Mouse (Mus musculus) B cell, adult 2 months (primary cell): ENCODE data around the gene Ddx6.
"Not testable (repeated sequence)": the region's sequence is repeated elsewhere in the genome, so short reads cannot be mapped to it uniquely, and the experiment has no call there.

Source experiments
- DNase-seq, 2 experiments: peaks; one replicate each; pipeline ENCODE4 v3.0.0; 2022

Gene Ddx6

DNA sequence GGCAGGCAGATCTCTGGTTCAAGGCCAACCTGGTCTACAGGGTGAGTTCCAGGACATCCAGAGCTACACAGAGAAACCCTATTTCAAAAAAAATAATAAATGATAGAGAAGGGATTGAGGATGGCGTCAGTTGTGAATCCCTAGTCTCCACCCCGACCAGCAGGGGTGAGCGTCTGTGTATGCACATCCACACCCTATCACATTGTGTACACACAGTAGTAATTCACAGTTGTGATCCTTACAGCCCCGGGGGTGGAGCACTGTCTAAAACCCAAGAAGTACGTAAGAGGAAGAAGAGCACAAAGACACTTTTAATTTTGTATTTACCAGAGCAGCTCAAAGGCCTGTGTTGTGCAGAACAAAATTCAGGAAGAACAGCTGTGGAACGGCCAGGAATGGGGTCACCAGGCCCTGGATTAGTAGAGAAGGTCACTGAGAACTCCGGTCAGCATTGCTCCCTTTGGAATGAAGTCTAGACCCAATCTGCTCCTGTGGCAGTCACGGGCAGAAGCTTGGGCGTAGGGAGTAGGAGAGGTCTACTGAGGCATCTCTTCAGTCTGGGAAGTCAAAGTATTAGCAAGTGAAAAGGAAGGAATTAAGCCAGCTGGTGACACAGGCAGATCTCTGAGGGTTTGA is 9.7 kb upstream of the Ddx6 start:
- DNase-seq = no peak

DNA sequence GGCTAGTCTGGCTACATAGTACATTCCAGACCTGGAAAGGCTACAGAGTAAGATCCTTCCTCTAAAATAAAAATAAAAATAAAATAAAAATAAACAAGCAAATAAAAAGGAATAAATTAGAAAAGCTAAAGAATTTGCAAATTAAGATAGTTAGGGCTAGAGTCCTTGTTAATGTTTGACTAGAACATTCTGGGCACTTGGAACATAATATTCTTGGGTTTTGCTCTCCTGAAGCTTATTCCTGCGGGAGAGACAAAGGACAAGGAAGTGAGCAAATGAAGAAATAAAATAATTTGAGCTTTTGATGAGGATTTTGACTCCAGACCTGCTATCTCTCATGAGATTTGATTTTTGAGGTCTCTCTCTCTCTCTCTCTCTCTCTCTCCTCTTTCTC is 9.2 kb upstream of the Ddx6 start:
- no peak for DNase-seq

DNA sequence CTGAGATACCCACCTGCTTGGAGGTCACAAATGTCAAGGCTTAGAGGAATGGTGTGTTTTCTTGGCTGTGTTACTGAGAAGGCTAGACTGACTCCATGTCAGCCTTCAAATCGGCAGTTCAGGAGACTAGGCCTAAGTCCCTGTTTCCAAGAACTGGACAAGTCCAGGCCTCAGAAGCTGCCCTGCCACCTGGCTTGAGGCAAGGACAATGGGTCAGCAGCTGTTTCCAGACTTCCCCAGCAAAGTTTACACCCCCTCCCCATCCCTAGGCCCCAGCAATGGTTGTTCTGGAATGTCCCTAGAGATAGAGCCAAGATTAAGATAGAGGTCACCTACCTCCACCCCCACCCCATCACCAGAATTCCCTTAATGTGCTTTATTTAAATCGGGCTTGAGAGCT is 7.0 kb upstream of the Ddx6 start:
- no peak for DNase-seq

DNA sequence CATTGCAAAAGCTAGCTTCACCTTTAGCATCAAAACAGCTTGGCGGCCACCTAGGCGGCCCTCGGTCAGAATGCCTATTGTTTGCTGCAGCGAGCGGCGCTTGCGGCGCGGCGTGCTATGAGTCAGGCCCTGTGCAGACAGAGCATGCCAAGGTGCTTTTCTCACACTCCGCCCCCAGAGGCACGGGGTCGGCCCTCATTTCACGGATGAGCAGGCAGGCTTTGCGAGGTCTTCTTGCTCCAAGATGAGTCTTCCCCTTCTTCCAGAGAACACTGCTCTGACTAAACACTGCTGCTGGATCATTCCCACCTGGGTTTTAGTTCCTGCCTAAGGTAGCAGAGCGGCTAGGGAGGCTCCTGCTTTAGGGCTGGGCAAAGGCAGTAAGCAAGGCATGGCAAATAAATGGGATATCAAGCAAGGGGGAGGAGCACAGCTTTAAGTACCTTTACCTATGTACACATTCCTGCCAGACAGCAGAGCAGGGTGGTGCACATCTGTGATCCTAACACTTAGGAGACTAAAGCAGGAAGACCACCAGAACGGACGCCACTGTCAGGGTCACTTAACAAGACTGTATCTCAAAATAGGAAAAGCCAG is 5.7 kb upstream of the Ddx6 start:
- no peak for DNase-seq

DNA sequence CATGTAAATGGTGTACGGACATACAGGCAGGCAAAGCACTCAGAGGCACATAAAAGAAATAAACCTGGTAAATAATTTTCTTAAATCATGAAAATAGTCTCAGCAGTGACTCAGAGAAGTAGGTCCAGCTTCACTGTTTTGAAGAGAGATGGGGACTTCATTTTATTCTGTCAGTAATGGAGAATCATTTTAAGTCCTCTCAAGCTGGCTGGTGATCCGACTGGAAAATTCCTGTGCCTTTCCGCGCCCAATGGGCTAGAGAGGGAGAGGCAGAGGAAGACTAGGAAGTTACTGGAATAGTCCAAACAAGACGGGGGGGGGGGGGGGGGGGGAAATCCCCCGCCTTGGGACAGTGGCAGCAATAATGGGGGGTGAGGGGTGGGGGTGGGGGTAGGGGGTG is 5.1 kb upstream of the Ddx6 start:
- DNase-seq = no peak

DNA sequence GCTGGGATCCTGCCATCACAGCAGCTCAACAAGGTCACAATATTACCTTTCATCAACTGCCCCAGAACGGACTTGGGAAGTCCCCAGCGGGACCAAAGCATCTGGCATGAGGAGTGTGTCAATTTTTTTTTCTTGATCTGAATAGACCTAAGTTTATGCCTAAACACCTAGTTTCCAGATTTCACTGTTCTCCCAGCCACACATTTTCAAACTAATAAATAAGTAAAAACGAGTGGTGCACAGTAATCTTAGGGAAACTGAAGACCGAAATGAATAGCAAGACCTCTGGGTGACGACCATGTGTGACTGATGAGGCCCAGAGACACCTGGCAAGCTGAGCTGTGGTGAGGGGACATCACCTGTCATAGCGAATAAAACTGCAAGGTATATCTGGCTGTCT is 3.9 kb upstream of the Ddx6 start:
- no peak for DNase-seq

DNA sequence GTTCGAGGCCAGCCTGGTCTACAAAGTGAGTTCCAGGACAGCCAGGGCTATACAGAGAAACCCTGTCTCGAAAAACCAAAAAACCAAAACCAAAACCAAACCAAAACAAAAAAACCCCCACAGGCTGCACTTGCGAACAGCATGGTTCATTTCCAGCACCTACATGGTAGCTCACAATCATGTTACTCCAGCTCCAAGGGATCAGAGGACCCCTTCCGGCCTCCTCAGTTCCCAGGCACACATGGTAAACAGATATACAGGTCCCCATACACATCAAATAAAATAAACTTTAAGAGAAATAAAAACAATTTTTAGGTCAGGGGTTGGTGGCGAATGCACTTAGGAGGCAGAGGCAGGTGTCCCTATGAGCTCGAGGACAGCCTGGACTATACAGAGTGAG is 1.9 kb upstream of the Ddx6 start:
- DNase-seq = peak; percentile 54 to 57

DNA sequence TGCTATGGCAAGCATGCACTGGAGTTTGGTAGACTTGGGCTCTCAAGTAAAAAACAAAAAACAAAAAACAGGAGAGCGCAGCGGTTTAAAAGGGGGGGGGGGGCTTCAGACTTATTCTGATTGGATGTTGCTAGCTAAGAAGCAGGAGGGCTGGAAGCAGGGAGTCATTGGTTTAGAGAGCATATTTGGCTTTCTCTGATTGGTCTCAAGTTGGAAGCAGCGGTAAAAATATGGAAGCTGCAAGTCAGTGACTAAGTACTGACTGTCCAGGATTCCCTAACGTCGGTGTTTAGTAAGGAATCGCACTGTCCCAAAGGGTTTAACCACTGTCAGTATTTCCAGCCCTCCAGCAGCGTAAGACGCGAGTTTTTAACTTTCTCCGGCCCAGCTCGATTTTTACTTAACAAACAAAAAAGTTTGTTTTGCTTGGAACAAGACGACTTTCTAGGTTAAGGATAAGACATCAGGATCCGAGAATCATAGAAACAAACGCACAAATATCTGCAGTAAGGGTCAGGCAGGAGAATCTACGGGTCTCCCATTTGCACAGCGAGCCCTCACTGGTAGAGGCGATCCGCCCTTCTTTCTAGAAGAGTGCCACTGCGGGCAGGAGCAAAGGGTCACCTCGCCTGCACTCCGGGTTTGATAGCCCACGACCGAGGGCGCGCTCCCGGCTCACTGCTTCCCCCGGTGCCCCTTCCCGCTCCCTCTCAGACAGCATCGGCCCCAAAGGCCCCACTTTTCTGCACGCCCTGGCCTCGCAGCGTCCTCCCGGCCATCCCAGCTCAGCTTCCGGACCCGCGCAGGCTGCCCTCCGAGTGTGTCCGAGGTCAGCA is 1.0 kb upstream of the Ddx6 start:
- peak; percentile 51 to 55 for DNase-seq

DNA sequence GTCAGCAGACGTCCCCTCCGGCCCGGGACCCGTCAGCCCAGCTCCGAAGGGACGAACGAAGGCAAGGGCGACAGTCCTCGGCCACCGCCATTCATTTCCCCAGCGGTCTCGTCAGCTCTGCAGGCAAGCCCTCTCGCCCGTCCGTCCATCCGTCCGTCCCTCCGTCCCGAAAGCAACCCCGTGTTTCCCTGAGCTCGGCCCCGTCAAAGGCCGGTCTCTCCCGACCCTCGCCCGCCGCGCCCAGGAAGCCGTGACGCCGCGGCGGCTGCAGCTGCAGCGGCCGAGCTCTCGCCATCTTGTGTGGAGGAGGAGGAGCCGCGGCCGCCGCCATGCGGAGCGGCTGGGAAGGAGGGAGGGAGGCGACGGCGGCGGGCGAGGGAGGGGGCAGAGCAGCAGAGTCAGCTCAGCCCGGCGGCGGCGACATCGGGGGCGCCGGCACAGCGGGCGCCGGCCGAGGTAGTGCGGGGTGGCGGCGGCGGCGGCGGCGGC is 358 bp upstream of the Ddx6 start:
- DNase-seq = peak; percentile 87 to 89

DNA sequence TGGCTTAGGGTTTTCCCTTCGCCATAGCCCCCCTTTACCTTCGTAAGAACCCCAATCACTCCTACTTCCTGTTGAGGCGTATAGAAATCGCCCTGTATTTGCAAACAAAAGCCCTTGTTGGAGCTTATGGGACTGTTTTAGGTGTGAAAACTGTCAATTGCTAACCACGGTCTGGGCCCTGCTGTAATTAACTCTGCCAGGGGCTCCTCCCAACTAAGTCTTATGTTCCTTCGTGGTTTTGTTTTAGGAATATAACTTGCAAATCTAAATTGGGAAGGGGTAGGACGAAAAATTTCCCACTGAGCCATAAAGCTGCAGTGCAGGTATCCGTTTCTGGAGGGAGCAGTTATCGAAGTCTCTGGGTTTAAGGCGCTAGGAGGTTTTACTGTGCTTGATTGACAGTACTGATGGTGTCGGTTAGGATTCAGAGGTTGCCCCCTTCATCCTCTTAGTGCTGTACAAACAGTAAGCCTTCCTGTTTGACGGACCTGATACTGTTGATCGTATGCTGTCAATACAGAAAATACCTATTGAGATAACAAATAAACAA is 999 bp downstream of the Ddx6 start:
- peak in 1 of 2 experiments; percentile 48 for DNase-seq

DNA sequence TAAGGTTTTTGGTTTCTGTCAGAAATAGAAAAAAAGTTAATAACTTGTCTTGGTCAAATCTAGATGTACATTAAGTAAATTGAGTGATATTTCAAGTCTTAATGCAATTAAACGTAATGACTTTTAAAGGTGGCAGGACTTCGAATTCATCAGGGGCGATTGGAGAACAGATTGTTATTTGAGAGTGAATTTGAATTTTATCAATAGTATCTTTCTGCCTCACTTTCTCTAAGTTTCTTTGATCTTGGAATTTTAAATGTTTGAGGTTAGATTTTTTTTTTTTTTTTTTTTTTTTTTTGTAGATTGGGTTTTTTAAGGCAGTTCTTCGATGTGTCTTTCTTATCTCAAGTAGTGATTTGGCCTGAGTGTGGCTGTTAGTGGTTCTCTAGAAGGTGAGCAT is 2.0 kb downstream of the Ddx6 start:
- no peak for DNase-seq

DNA sequence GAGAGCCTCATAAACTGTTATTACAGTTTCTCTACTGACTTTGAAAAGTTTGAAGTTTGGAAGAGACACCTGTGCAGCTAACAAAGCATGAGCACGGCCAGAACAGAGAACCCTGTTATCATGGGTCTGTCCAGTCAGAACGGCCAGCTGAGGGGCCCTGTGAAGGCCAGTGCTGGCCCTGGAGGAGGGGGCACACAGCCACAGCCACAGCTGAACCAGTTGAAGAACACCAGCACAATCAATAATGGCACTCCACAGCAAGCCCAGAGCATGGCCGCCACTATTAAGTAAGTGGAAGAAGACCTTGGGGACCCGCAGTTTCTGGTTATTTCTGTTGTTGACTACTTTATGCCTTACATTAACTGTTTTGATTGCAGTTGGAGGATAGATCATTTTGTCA is 2.6 kb downstream of the Ddx6 start:
- no peak for DNase-seq

DNA sequence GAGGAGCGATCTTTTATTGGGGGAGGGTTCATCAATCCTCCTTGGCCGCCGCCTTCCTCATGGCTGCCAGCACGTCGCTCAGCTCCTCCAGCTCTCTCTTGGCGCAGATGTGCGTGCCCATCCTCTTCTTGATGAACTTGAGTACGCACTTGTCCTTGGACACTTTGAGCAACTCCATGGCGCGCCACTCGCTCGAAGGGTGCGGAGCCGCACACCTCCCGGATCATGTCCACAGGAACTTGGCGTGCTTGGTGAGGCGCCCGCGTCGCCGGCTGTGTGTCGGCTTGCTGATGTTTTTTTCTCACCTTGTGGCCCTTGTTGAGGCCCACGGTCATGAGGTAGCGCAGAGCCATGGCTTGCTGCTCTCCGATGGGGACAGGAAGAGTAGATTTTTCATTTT is 5.7 kb downstream of the Ddx6 start:
- DNase-seq = no peak

DNA sequence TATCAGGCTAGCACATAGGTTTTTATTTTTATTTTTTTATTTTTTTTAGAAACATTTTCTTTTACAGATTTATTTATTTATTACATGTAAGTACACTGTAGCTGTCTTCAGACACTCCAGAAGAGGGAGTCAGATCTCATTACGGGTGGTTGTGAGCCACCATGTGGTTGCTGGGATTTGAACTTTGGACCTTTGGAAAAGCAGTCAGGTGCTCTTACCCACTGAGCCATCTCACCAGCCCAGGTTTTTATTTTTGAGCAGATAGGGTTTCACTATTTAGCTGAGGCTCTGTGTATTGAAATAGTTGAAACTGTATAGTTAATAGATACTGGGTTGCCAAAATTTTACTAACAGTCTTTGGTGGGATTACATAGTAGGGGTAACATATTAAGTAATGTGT is 8.4 kb downstream of the Ddx6 start:
- DNase-seq = not testable (repeated sequence)

DNA sequence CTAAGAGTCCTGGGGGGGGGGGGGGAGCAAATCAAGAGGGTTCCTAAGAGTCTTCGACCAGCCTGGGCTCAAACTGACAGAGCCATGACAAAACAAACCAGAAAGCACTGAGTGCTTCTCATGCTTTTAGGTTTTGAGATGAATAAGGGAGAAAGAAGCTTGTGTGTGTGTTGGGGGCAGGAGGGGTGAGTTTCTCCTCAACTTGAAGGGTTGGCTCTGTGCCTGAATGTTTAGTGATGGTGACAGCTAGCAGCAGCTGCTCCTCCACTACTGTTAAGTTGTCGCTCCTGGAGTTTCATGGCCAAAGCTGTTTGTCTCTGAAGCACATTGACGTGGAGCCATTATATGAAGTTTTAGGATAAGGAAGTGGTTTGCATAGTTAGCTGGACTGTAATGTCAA is 16.4 kb downstream of the Ddx6 start:
- no peak for DNase-seq

DNA sequence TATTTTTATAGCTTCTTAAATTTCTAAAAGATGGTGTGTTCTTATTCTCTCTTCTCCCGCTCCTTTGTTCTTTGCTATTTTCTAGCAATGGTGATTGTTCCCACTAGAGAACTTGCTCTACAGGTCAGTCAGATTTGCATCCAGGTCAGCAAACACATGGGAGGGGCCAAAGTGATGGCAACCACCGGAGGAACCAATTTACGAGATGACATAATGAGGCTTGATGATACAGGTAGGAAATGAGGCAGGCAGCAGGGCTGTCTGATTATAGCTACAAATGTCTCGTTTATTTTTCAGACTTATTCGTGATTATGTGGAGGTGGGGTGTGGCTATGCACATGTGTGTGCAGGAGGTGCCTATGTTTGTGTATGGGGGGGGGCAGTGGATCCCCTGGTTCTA is 19.7 kb downstream of the Ddx6 start:
- DNase-seq = no peak

DNA sequence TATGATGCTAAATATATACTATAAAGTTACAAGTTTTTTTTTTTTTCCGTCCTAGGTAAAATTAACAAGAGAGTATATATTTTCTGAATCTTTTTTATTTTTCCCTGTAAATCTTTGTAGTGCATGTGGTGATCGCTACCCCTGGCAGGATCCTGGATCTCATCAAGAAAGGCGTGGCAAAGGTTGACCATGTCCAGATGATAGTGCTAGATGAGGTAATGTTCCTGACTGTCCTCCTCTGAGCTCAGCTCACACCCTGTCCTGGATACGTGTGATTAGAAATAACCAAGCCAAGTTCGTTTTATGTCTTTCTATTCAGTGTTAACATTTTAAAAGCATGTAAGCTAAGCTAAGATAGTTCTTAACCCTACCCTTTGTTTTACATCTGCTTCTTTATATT is 21.6 kb downstream of the Ddx6 start:
- no peak for DNase-seq

DNA sequence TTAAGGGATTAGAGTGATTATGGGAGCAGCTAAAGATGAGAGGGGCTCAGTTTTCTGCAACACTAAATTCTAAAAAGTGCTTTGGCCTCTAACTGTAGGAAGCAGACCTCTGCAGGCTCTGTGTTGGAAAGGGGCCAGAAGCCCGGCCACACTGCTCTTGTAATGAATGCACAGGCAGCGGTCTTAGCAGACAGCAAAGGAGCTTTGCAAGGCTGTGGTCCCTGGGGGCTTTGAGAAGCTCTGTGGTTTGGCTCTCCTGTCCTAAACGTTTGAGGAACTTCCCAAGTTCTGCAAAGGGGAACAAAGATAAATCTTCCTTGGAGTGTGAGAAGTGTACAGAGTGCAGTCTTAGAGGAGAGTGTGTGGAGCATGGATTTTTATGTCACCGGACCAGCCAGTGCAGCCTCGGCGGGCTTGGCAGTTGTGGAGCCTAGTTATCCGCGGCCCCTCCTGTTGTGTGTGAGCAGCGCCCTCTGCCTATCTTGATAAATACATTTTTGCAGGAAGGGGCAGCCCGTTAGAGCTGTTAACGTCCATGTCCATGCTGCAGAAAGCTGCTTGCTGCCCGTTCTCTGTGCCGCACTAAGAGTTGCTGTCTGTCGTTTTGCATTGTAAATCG is 33.0 kb downstream of the Ddx6 start:
- peak in 1 of 2 experiments; percentile 25 for DNase-seq

DNA sequence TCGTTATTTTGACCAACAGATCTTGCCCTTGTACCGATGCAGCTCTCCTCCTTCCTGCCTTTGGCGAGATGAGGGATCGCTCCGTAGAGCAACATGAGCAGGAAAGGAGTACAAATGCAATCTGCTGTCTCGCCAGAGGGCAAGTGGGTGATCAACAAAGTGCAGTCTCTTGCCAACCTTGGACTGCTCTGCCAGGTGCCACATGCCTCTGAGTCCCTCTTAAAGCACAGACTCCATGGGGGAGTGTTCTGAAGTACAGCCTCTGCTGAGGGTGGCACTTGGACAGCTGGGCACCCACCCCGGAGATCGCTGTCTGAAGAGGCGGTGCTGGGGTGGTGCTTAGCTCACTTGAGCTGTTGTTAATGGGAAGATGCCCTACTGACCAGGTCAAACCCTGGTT is 34.0 kb downstream of the Ddx6 start:
- DNase-seq = not testable (repeated sequence)

DNA sequence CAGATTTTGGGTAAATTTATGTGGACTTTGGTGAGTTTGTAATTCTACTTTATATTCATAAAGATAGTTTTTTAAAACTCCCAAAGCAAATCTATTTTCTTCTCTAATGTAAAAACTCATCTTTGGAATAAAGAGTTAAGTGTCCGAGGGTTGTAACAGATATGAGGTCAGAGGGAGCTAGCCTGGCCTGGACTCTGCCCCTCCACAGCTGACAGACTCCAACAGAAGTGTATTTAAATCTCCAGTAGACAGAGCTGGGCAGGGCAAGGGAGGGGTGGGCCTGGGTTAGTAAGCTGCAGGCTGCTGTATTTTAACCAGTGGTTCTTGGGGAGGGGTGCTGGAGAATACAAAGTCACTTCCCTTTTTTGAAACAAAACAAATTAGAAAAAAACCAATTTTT is 35.3 kb downstream of the Ddx6 start:
- DNase-seq = peak in 1 of 2 experiments; percentile 30

DNA sequence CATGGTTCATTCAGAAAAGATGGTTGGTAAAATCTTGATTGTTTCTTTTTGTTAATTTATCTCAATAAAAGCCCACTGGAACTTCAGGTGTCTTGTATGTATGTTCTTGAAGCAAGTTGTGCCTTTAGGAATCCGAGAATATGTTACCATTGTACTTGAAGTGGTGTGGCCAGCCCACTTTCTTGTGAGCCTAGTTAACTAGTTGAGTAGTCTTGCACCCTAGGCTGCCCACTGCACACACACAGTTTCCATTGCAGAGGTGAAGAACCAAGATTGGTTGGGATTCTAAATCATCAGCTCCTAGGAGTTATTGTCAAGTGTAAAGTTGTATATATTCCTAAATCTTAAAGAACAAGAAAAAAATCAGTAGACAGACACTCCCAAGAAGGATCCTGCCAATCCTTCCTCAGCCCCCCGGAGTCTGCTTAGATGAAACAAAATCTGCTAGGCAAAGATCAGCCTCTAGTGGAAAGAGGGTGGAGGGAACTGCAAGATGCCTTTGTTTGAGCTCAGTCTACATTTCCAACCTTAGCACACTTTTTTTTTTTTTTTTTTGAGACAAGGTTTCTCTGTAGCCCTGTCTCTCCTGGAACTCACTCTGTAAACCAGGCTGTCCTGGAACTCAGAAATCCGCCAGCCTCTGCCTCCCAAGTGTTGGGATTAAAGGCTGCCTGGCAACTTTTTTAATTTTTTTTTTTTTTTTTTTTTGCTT is 36.1 kb downstream of the Ddx6 start:
- DNase-seq = no peak

DNA sequence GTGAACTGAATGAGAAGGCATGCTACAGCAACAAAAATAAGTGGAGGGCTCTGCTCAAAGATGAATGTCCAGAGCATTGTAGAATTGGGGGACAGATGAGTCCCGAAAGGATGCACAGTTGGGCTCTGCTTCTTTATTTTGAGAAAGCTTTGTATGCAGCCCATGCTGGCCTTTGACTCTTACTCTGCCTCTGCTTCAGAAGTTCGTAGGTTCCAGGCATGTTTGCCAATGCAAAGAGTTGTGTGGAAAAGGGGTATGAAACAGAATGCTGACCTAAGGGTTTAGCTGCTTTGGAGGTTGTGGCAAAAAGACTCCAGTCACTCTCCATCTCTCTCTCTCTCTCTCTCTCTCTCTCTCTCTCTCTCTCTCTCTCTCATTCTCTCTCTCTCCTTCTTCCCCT is 36.9 kb downstream of the Ddx6 start:
- no peak for DNase-seq

DNA sequence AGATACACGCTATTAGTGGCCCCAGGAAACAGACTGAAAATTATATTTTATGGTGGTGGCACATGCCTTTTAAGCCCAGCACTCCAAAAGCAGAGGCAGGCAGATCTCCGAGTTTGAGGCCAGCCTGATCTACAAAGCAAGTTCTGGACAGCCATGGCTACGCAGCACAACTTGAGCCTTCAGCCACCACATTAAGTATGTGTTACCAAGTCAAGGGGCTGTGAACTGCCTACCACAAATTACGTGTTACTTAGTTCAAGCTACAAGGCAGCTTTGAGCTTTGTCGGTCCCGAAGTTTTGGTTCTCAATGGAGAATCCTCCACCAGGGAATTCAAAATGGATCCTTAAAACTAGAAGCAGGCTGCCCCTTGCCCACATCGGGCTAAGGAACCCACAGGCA is 38.4 kb downstream of the Ddx6 start:
- no peak for DNase-seq
